Mouse (Mus musculus): ENCODE results near the gene Actl6b. TPM values are rescaled to one million over a fixed set of nuclear protein-coding genes. Genes with fewer than 3 reads are reported as not detected.

Gene Actl6b
- not detected for total RNA-seq (2018; cell fraction: chromatin; rRNA removed)
- total RNA-seq (2018; cell fraction: cytosol; rRNA removed) = not detected
- not detected for total RNA-seq (2018; cell fraction: nucleus; rRNA removed)
- polyA plus RNA-seq (2018) = not detected in 3 replicates

GRCm38 (mm10) chr5:137553411-137553837, at the start of gene Actl6b:
Actl6b (plus strand) TSS chr5:137553517.
- Histone ChIP-seq H3K27ac (no peak within 1 kb of the TSS), H3K4me3 (ENCODE audit: inconsistent target) (no peak within 1 kb of the TSS), H3K79me2 (ENCODE audit: inconsistent target) (no peaks in the 10 kb centered on the region), H3K36me3 (ENCODE audit: inconsistent target) (no peaks in the 10 kb centered on the region)
- WGBS (ENCODE audit: missing documents) = 3% methylated on average over 37 of the region's 37 CpGs

GRCm38 (mm10) chr5:137504041-137504440, 49.3 kb upstream of the Actl6b start:
- no peak overlapping the region for H3K4me3 ChIP-seq (ENCODE audit: inconsistent target)
- peaks cover 11% of the 10 kb centered on the region; the same call in 1 of the 2 replicates for H3K79me2 ChIP-seq (ENCODE audit: inconsistent target)
- WGBS (ENCODE audit: missing documents) = 86% methylated on average over 6 of the region's 6 CpGs
- H3K36me3 ChIP-seq (ENCODE audit: inconsistent target) = no peaks in the 10 kb centered on the region
- no peak overlapping the region for H3K27ac ChIP-seq

- H3K27ac ChIP-seq = 0 out of 2 replicates have a peak overlapping the region, but pooled peaks have one; percentile 21
- H3K79me2 ChIP-seq (ENCODE audit: inconsistent target) = peaks cover 43% of the 10 kb centered on the region
- no peaks in the 10 kb centered on the region for H3K36me3 ChIP-seq (ENCODE audit: inconsistent target)
- peak overlapping the region; percentile 30 for H3K4me3 ChIP-seq (ENCODE audit: inconsistent target)
- 3% methylated on average over 28 of the region's 52 CpGs for WGBS (ENCODE audit: missing documents)
These were observed 43.3 kb upstream of the Actl6b start for GRCm38 (mm10) chr5:137510014-137510501.

GRCm38 (mm10) chr5:137510573-137511390, 42.5 kb upstream of the Actl6b start:
- no peak overlapping the region for H3K27ac ChIP-seq
- H3K36me3 ChIP-seq (ENCODE audit: inconsistent target) = no peaks in the 10 kb centered on the region
- peaks cover 51% of the 10 kb centered on the region for H3K79me2 ChIP-seq (ENCODE audit: inconsistent target)
- peak overlapping the region; percentile 44 for H3K4me3 ChIP-seq (ENCODE audit: inconsistent target)
- WGBS (ENCODE audit: missing documents) = 3% methylated on average over 45 of the region's 83 CpGs

GRCm38 (mm10) chr5:137511706-137512105, 41.6 kb upstream of the Actl6b start:
- Histone ChIP-seq H3K4me3 (ENCODE audit: inconsistent target) (peak overlapping the region; percentile 44; the same call in 1 of the 2 replicates), H3K36me3 (ENCODE audit: inconsistent target) (no peaks in the 10 kb centered on the region), H3K79me2 (ENCODE audit: inconsistent target) (peaks cover 60% of the 10 kb centered on the region), H3K27ac (no peak overlapping the region)
- 88% methylated on average over 3 of the region's 3 CpGs for WGBS (ENCODE audit: missing documents)

GRCm38 (mm10) chr5:137512847-137513794, 40.2 kb upstream of the Actl6b start:
- H3K4me3 ChIP-seq (ENCODE audit: inconsistent target) = no peak overlapping the region
- no peak overlapping the region for H3K27ac ChIP-seq
- WGBS (ENCODE audit: missing documents) = 76% methylated on average over 11 of the region's 11 CpGs

GRCm38 (mm10) chr5:137513951-137514721, 39.2 kb upstream of the Actl6b start:
- Histone ChIP-seq H3K79me2 (ENCODE audit: inconsistent target) (peaks cover 84% of the 10 kb centered on the region), H3K4me3 (ENCODE audit: inconsistent target) (no peak overlapping the region), H3K36me3 (ENCODE audit: inconsistent target) (peaks cover 8% of the 10 kb centered on the region; the same call in 1 of the 2 replicates), H3K27ac (no peak overlapping the region)
- WGBS (ENCODE audit: missing documents) = 83% methylated on average over 12 of the region's 12 CpGs

More at GRCm38 (mm10) chr5:137512847-137513794, 40.2 kb upstream of the Actl6b start:
- peaks cover 74% of the 10 kb centered on the region for H3K79me2 ChIP-seq (ENCODE audit: inconsistent target)
- no peaks in the 10 kb centered on the region for H3K36me3 ChIP-seq (ENCODE audit: inconsistent target)

GRCm38 (mm10) chr5:137514811-137515210, 38.5 kb upstream of the Actl6b start:
- Histone ChIP-seq H3K27ac (no peak overlapping the region), H3K36me3 (ENCODE audit: inconsistent target) (peaks cover 15% of the 10 kb centered on the region; the same call in 1 of the 2 replicates), H3K79me2 (ENCODE audit: inconsistent target) (peaks cover 84% of the 10 kb centered on the region), H3K4me3 (ENCODE audit: inconsistent target) (no peak overlapping the region)
- 89% methylated on average over 3 of the region's 3 CpGs for WGBS (ENCODE audit: missing documents)

- H3K79me2 ChIP-seq (ENCODE audit: inconsistent target) = peaks cover 57% of the 10 kb centered on the region
- WGBS (ENCODE audit: missing documents) = 100% methylated on average over 5 of the region's 5 CpGs
- no peak within 1 kb of the TSS for H3K4me3 ChIP-seq (ENCODE audit: inconsistent target)
- H3K36me3 ChIP-seq (ENCODE audit: inconsistent target) = peaks cover 47% of the 10 kb centered on the region
- no peak within 1 kb of the TSS for H3K27ac ChIP-seq
These were observed 34.9 kb upstream of the Actl6b start, which contains the start of gene Gigyf1 for GRCm38 (mm10) chr5:137518436-137518835. Gigyf1 (plus strand) TSS chr5:137518548.

GRCm38 (mm10) chr5:137519691-137520550, 33.4 kb upstream of the Actl6b start:
- Histone ChIP-seq H3K79me2 (ENCODE audit: inconsistent target) (peaks cover 42% of the 10 kb centered on the region), H3K27ac (no peak overlapping the region), H3K36me3 (ENCODE audit: inconsistent target) (peaks cover 51% of the 10 kb centered on the region), H3K4me3 (ENCODE audit: inconsistent target) (no peak overlapping the region)
- 95% methylated on average over 26 of the region's 27 CpGs for WGBS (ENCODE audit: missing documents)

- Histone ChIP-seq H3K4me3 (ENCODE audit: inconsistent target) (no peak overlapping the region), H3K36me3 (ENCODE audit: inconsistent target) (peaks cover 66% of the 10 kb centered on the region), H3K27ac (no peak overlapping the region), H3K79me2 (ENCODE audit: inconsistent target) (peaks cover 23% of the 10 kb centered on the region)
- WGBS (ENCODE audit: missing documents) = 91% methylated on average over 9 of the region's 9 CpGs
These were observed 31.5 kb upstream of the Actl6b start for GRCm38 (mm10) chr5:137521861-137522260.

- 93% methylated on average over 11 of the region's 11 CpGs for WGBS (ENCODE audit: missing documents)
- H3K36me3 ChIP-seq (ENCODE audit: inconsistent target) = peaks cover 74% of the 10 kb centered on the region
- no peak overlapping the region for H3K4me3 ChIP-seq (ENCODE audit: inconsistent target)
- peaks cover 17% of the 10 kb centered on the region for H3K79me2 ChIP-seq (ENCODE audit: inconsistent target)
- no peak overlapping the region for H3K27ac ChIP-seq
These were observed 30.6 kb upstream of the Actl6b start for GRCm38 (mm10) chr5:137522711-137523110.

Measured in macrophage (primary cell).